Mouse (Mus musculus) liver, postnatal 0 days (tissue): Measurements from ENCODE around the gene Cyb5r1.

Source experiments
- CTCF ChIP-seq: sonication (generic); IDR thresholded peaks from 2 replicates; pipeline ENCODE4 v1.5.1; 2016; ENCODE audit warnings: antibody characterized with exemption, low read depth
- EP300 ChIP-seq: IDR thresholded peaks from 2 replicates; pipeline ENCODE4 v1.6.1; 2016; ENCODE audit warnings: antibody characterized with exemption, low read depth, mild to moderate bottlenecking

DNA sequence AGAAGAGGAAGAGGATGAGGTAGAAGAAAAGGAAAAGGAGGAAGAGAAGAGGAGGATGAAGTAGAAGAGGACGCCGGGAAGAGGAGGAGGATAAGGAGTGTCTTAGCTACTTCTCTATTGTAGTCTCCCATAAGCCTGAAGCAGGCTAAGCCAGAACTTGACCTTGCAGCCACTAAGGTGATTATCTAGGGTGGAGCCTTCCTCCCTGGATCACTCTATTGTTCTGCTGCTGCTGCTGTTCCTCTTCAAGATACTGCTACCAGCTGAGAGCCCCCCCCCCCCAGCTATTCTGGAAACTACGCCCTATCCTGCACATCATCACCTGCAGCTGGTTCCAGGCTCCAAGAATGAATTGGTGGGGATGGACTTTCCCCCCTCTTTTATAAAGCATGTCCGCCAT lies 20.8 kb upstream of the Cyb5r1 start:
- TF ChIP-seq CTCF (no peak), EP300 (no peak)
